Mouse (Mus musculus): ENCODE measurements around the gene Vrk1. TPM values are rescaled to one million over a fixed set of nuclear protein-coding genes. Genes with fewer than 3 reads are reported as not detected.

Vrk1 gene
- polyA plus RNA-seq (2015; fragmentation: Nextera tagmentation; extraction: Ambion mirVana), result 65.7 and 73.8 TPM in 2 replicates

DNA sequence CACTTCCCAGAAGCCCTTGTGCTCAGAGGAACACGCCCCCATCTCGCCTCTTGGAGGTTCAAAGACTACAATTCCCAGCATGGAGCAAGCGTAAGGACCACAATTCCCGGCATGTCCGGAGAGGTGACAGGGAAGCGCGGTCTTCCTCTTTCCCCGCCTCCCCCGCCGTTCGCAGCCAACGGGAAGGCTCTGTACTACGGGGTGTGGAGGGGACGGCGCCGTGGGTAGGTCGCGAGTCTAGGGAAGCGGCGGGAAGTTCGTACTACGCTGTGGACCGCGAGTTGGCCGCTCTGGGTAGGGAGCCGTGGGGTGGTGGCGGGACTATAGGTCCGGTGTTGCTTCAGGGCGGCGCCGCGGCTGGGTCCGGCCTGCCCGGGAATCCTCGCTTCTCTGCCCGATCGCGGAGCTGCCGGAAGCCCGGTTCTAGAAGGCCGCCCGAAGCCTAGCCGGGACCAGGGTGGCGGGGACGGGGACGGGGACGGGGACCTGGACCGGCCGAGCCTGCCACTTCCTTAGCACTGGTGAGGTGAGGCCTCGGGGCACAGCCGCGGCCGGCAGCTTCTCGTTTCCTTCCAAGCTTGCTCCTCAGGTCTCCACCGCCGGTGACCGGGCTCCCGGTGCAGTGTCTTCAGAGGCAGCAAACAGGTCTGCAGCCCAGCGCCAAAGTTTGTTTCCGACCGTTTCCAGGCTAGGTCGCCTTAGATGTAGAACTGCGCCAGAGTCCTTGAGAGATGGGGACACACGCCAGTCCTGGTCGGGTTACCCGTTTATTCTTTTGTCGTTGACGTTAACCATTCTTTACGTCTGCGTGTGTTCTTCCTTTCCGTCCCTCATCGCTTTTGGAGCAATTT, at the start of gene Vrk1:
Gene Vrk1 (plus strand): TSS at position 164 of the 851 bp plus-strand sequence.
- H3K27ac ChIP-seq, result peak within 1 kb of the TSS; percentile 65; the same call in 1 of the 2 replicates
- peak; percentile 99 for ATAC-seq (ENCODE audit: insufficient number of reproducible peaks, insufficient read depth, low FRiP score, low TSS enrichment, low read depth)
- peak within 1 kb of the TSS; percentile 84 for H3K9ac ChIP-seq
- peak within 1 kb of the TSS; percentile 81 for H3K4me2 ChIP-seq
- no peaks in the 10 kb centered on the region for H3K36me3 ChIP-seq
- peaks cover 12% of the 10 kb centered on the region for H3K4me1 ChIP-seq
- peak within 1 kb of the TSS; percentile 93 for H3K4me3 ChIP-seq
- under 1% methylated on average over 72 of the region's 72 CpGs for WGBS
- H3K9me3 ChIP-seq, result no peaks in the 10 kb centered on the region
- H3K27me3 ChIP-seq, result no peaks in the 10 kb centered on the region

DNA sequence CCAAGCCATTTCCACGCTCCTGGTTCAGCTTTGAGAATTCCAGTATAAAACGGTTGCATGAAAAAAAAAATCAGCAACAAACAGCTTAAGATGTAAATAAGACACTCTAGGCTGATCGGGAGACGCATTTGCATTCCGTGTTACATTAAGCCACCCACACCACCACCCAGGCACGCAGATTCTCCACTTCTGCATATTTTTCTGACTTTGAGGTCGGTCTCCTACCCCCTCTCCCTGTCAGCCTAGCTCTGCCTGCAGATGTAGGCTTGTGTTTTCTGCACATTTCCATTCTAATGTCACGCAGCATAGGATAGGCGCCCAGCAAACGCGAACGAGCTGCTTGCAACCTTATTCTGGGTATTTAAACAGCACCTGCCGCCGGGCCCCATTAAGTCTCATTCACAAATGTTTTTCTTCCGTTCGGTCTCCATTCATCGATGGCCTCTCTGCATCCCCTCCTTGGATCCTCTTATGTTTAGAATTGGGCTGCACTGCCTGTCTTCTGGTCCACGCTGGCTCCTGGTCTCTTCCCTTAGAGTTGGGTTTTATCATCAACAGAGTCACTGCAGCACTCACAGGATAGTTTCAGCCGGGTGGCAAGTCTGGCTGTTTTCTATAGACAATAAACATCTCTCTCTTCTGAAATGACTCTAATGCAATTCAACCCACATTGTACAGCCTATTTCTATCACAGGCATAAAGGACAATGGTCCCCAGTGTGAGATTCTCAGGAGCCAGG, 49.3 kb upstream of the Vrk1 start:
- 7% methylated on average over 19 of the region's 19 CpGs for WGBS
- ATAC-seq (ENCODE audit: insufficient number of reproducible peaks, insufficient read depth, low FRiP score, low TSS enrichment, low read depth), result no peak
- peaks cover 29% of the 10 kb centered on the region for H3K4me1 ChIP-seq
- 0 out of 2 replicates have a peak overlapping the region, but pooled peaks have one; percentile 4 for H3K4me3 ChIP-seq
- H3K27me3 ChIP-seq, result peaks cover 29% of the 10 kb centered on the region
- peak overlapping the region; percentile 34 for H3K4me2 ChIP-seq
- H3K27ac ChIP-seq, result no peak overlapping the region
- H3K9me3 ChIP-seq, result no peaks in the 10 kb centered on the region
- H3K9ac ChIP-seq, result no peak overlapping the region
- no peaks in the 10 kb centered on the region for H3K36me3 ChIP-seq

DNA sequence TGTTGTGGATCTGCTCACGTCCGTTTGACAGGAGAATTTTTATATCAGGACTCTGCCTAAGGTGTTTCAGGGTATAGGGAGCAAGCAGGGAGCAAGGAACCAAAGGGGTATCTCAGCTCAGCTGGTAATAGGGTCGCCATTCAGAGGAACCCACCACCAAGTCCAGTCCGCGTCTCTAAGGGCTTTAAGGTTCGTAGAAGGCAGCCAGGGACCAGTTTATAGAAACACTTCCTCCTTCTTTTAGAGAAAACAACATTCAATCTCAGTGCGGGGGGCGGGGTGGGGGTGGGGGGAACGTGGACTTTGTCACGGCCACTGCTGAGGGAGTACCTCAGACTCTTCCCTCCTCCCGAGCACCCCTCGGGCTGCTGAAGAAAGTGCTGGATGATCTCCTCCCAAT, 48.4 kb upstream of the Vrk1 start:
- Histone ChIP-seq H3K36me3 (no peaks in the 10 kb centered on the region), H3K4me2 (peak overlapping the region; percentile 94), H3K4me3 (peak overlapping the region; percentile 52), H3K9ac (no peak overlapping the region), H3K27me3 (peaks cover 29% of the 10 kb centered on the region), H3K9me3 (no peaks in the 10 kb centered on the region), H3K4me1 (peaks cover 22% of the 10 kb centered on the region), H3K27ac (no peak overlapping the region)
- 4% methylated on average over 12 of the region's 12 CpGs for WGBS
- ATAC-seq (ENCODE audit: insufficient number of reproducible peaks, insufficient read depth, low FRiP score, low TSS enrichment, low read depth), result no peak

DNA sequence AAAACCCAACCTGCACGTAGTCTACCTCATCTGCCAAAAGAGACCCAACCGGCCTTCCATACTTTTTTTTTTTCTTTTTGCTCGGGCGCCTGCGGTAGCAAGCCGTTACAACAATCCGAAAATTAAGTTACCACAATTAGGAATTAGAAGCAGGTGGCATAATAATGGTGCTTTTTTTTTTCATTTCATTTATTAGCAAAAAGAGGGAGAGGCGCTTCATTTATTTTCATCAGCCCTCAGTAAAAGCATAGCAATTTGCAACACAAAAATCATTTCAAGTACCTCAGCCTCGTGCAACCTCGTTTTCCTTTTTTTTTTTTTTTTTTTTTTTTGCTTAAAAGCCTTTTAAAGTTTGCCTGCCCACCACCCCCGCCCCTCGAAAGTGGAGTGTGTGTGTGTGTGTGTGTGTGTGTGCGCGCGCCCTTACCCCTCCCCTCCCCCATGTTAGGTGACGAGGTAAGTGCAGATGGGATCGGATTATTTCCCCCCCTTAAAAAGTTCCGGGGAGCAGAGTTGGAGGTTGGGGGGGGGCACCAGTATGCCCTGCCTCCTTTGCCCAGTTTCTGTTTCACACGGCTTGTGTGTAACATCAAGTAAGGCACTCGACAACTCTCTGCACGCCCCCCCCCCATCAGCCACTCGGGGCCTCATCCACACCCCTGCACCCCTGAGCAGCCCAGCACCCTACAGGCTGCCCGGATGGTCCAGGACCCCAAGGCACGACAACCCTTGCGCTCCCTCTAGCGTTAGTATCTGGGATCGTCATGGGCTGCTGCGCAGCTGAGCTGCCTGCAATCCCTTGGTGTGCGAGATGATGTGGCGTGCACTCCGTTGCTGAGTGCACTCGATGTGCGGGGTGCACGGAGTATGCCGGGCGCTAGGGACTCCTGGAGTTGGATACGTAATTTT, 47.7 kb upstream of the Vrk1 start:
- H3K9ac ChIP-seq, result peak overlapping the region; percentile 71
- ATAC-seq (ENCODE audit: insufficient number of reproducible peaks, insufficient read depth, low FRiP score, low TSS enrichment, low read depth), result peak; percentile 82
- WGBS, result 1% methylated on average over 37 of the region's 37 CpGs
- H3K4me2 ChIP-seq, result peak overlapping the region; percentile 94
- peak overlapping the region; percentile 52 for H3K4me3 ChIP-seq
- no peaks in the 10 kb centered on the region for H3K9me3 ChIP-seq
- no peaks in the 10 kb centered on the region for H3K36me3 ChIP-seq
- peaks cover 29% of the 10 kb centered on the region for H3K27me3 ChIP-seq
- H3K4me1 ChIP-seq, result peaks cover 29% of the 10 kb centered on the region
- no peak overlapping the region for H3K27ac ChIP-seq

- Histone ChIP-seq H3K4me3 (peak overlapping the region; percentile 52), H3K9me3 (no peaks in the 10 kb centered on the region), H3K4me2 (peak overlapping the region; percentile 94), H3K9ac (peak overlapping the region; percentile 71), H3K27ac (no peak overlapping the region), H3K27me3 (peaks cover 23% of the 10 kb centered on the region), H3K36me3 (no peaks in the 10 kb centered on the region), H3K4me1 (peaks cover 37% of the 10 kb centered on the region)
- WGBS, result 4% methylated on average over 30 of the region's 30 CpGs
- ATAC-seq (ENCODE audit: insufficient number of reproducible peaks, insufficient read depth, low FRiP score, low TSS enrichment, low read depth), result peak; percentile 26; the same call in 1 of the 2 replicates
These were observed 46.9 kb upstream of the Vrk1 start for GRCm38 (mm10) chr12:105963012-105963572.

GRCm38 (mm10) chr12:105966887-105967637, 43.0 kb upstream of the Vrk1 start:
- Histone ChIP-seq H3K9ac (no peak overlapping the region), H3K4me2 (peak overlapping the region; percentile 55), H3K4me1 (peaks cover 25% of the 10 kb centered on the region), H3K36me3 (no peaks in the 10 kb centered on the region), H3K27me3 (peaks cover 2% of the 10 kb centered on the region), H3K4me3 (0 out of 2 replicates have a peak overlapping the region, but pooled peaks have one; percentile 21), H3K27ac (no peak overlapping the region), H3K9me3 (no peaks in the 10 kb centered on the region)
- 19% methylated on average over 19 of the region's 19 CpGs for WGBS
- ATAC-seq (ENCODE audit: insufficient number of reproducible peaks, insufficient read depth, low FRiP score, low TSS enrichment, low read depth), result no peak

DNA sequence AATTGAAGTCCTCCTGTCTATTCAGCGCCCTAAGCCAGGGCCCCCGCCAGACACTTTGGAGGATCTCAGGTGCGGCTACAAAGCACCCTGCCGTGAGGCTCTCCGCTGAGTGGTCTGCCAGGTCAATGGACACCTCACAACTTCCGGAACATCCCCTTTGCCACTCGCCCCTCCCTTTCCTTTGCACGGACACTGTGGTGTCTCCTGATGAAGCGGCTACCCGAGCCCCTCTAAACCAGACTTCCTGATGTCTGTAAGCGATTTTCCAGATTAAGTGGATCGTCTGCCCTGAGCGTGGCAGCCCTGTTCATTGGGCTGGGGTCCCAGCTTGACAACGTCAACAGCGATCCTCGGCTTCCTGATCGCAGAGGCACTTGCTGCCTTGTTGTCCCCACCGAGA, 42.2 kb upstream of the Vrk1 start:
- Histone ChIP-seq H3K4me2 (peak overlapping the region; percentile 55), H3K27ac (no peak overlapping the region), H3K36me3 (no peaks in the 10 kb centered on the region), H3K27me3 (peaks cover 2% of the 10 kb centered on the region; the same call in 1 of the 2 replicates), H3K9ac (peak overlapping the region; percentile 27; the same call in 1 of the 2 replicates), H3K4me1 (peaks cover 21% of the 10 kb centered on the region), H3K4me3 (peak overlapping the region; percentile 21), H3K9me3 (no peaks in the 10 kb centered on the region)
- 4% methylated on average over 18 of the region's 18 CpGs for WGBS
- no peak for ATAC-seq (ENCODE audit: insufficient number of reproducible peaks, insufficient read depth, low FRiP score, low TSS enrichment, low read depth)

DNA sequence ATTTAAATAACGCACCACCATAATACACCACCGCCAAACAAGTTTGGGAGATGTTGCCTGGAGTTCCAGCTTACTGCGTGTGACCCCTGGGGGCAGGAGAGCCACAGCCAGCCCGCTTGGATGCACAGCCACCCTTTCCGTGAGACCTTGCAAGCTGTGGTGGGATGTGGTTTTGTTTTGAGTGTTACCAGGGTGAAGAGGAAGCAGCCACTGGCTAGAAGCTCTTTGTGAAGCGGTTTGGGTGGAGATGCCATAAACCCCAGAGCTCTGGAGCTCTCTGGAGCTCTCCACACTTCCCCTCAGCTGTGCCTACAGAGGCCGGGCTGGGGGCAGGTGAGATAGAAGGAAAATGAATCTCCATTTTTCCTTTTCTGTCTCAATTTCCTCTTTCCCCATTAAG, 38.8 kb upstream of the Vrk1 start:
- H3K4me2 ChIP-seq, result no peak overlapping the region

DNA sequence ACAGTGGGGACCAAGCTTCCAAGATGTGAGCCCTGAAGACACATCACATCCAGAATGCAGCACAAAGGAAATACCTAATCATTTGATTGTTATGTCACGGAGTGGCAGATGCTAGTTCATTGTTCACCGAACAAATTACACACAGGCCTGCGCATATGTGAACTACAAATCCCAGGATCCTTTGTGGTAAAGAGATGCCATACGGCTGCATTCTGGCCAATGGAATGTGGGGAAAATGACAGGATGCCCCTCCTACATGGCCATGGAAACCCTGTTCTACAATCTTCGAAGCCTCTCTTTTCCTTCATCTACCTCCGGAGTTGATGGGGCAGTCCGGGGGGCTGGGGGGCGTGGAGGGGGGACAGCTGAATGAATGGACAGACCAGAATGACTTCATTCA, 37.4 kb upstream of the Vrk1 start:
- no peaks in the 10 kb centered on the region for H3K9me3 ChIP-seq
- no peaks in the 10 kb centered on the region; the same call in none of the 2 replicates for H3K27me3 ChIP-seq
- H3K4me2 ChIP-seq, result no peak overlapping the region
- no peak for ATAC-seq (ENCODE audit: insufficient number of reproducible peaks, insufficient read depth, low FRiP score, low TSS enrichment, low read depth)
- WGBS, result 84% methylated on average over 8 of the region's 8 CpGs
- H3K9ac ChIP-seq, result no peak overlapping the region
- peaks cover 10% of the 10 kb centered on the region for H3K4me1 ChIP-seq
- H3K27ac ChIP-seq, result no peak overlapping the region
- H3K4me3 ChIP-seq, result no peak overlapping the region
- H3K36me3 ChIP-seq, result no peaks in the 10 kb centered on the region

More for the DNA sequence above, 38.8 kb upstream of the Vrk1 start:
- peaks cover 20% of the 10 kb centered on the region for H3K4me1 ChIP-seq
- ATAC-seq (ENCODE audit: insufficient number of reproducible peaks, insufficient read depth, low FRiP score, low TSS enrichment, low read depth), result no peak
- no peak overlapping the region for H3K27ac ChIP-seq
- no peak overlapping the region for H3K4me3 ChIP-seq
- 67% methylated on average over 7 of the region's 7 CpGs for WGBS
- H3K9ac ChIP-seq, result no peak overlapping the region
- no peaks in the 10 kb centered on the region for H3K9me3 ChIP-seq
- no peaks in the 10 kb centered on the region; the same call in none of the 2 replicates for H3K27me3 ChIP-seq
- no peaks in the 10 kb centered on the region for H3K36me3 ChIP-seq

GRCm38 (mm10) chr12:105973691-105974090, 36.3 kb upstream of the Vrk1 start:
- no peaks in the 10 kb centered on the region for H3K36me3 ChIP-seq
- H3K4me1 ChIP-seq, result peaks cover 5% of the 10 kb centered on the region; the same call in 1 of the 2 replicates
- no peak overlapping the region for H3K27ac ChIP-seq
- 0 out of 2 replicates have a peak overlapping the region, but pooled peaks have one; percentile 36 for H3K9ac ChIP-seq
- H3K4me3 ChIP-seq, result no peak overlapping the region
- H3K9me3 ChIP-seq, result no peaks in the 10 kb centered on the region
- WGBS, result 23% methylated on average over 7 of the region's 9 CpGs
- ATAC-seq (ENCODE audit: insufficient number of reproducible peaks, insufficient read depth, low FRiP score, low TSS enrichment, low read depth), result no peak
- no peak overlapping the region for H3K4me2 ChIP-seq
- no peaks in the 10 kb centered on the region; the same call in none of the 2 replicates for H3K27me3 ChIP-seq

All from embryonic facial prominence, embryonic 13.5 days (tissue).